In the genomic region with DNA sequence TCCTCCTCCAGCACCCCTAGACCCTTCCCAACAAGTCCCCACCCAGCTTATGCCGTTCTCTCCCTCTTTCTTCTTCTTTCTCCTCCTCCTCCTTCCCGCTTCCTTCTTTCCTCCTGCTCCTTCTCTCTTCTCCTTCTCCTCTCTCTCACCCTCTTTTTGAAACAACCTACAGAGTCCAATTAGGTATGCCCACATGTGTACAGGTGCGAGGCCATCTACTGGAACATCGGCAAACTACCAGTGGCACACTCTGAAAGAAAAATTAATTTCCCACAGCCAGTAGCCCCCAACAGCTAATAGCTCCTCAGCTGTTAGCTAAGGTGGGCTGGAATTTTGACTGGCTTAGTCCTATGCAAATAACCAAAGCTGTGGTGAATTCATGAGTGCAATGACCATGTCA, we compare ENCODE assay signal across 26 mouse cellular contexts.
DNase-seq lines count a peak whose midpoint lies in the region; TF ChIP-seq lines count a peak whose summit lies in the region.
"Had no signal": no experiment of that assay in that cellular context is flagged by ENCODE, and none has a peak within 500 bp of the region (broad histone marks: within the 10 kb centered on the region; RNA-seq: fewer than 3 reads in every experiment).

No protein-coding gene starts in this region.

- peak; percentile 12; the same call in 1 of the 2 replicates for TF ChIP-seq RAD21 in MEL (IDR thresholded peaks at IDR 0.05; ENCODE audit: low read depth, low read length)

- no peak for TF ChIP-seq POLR2A in heart, adult 2 months (IDR thresholded peaks at IDR 0.05; ENCODE audit: insufficient read depth, low read depth, low read length)
- TF ChIP-seq POLR2A in MEL (IDR thresholded peaks at IDR 0.05; ENCODE audit: control insufficient read depth in 1 of 2, insufficient read depth in 1 of 2, low read depth in 1 of 2, low read length in 2 of 2, poor library complexity in 1 of 2): no peak

- whole genome bisulfite sequencing in heart, adult 2 months: 83% methylated on average over 4 of the region's 4 CpGs
- 88% methylated on average over 4 of the region's 4 CpGs for WGBS in embryonic facial prominence, embryonic 10.5 days

- no peak overlapping the region for H3K27ac ChIP-seq in heart, adult 2 months
- no peak overlapping the region for H3K27ac ChIP-seq in left cerebral cortex, adult 2 months
- no peak overlapping the region for H3K27ac ChIP-seq in MEL (ENCODE audit: control insufficient read depth, low read depth, low read length)
- no peak overlapping the region for H3K27ac ChIP-seq in embryonic facial prominence, embryonic 10.5 days (replicated peaks)
- H3K27ac ChIP-seq: forebrain, embryonic 13.5 days; heart, embryonic 13.5 days; hindbrain, embryonic 10.5 days; intestine, embryonic 15.5 days; limb, embryonic 10.5 days; limb, embryonic 15.5 days; liver, embryonic 14.5 days; midbrain, embryonic 12.5 days had no signal

- H3K4me3 ChIP-seq in heart, adult 2 months: no peak overlapping the region
- H3K4me3 ChIP-seq in left cerebral cortex, adult 2 months: no peak overlapping the region
- no peak overlapping the region for H3K4me3 ChIP-seq in MEL (ENCODE audit: control insufficient read depth in 1 of 2, insufficient read depth in 1 of 2, low read depth in 2 of 2, low read length in 2 of 2)
- H3K4me3 ChIP-seq in embryonic facial prominence, embryonic 10.5 days: no peak overlapping the region
- H3K4me3 ChIP-seq: forebrain, embryonic 13.5 days; heart, embryonic 13.5 days; hindbrain, embryonic 10.5 days; intestine, embryonic 15.5 days; limb, embryonic 10.5 days; limb, embryonic 15.5 days; midbrain, embryonic 12.5 days had no signal

- no peak overlapping the region for H3K9ac ChIP-seq in heart, adult 2 months (ENCODE audit: low read depth, low read length)
- H3K9ac ChIP-seq in MEL (ENCODE audit: control insufficient read depth, low read depth, low read length, poor library complexity, severe bottlenecking): no peak overlapping the region
- H3K9ac ChIP-seq: forebrain, embryonic 13.5 days; heart, embryonic 13.5 days; intestine, embryonic 15.5 days; limb, embryonic 15.5 days; liver, embryonic 14.5 days; lung, embryonic 14.5 days; midbrain, embryonic 12.5 days had no signal

- TF ChIP-seq EP300 in heart, adult 2 months (IDR thresholded peaks at IDR 0.05; ENCODE audit: insufficient read depth, low read depth, low read length): no peak
- TF ChIP-seq EP300 in MEL (IDR thresholded peaks at IDR 0.05; ENCODE audit: low read depth in 1 of 2, low read length in 2 of 2): no peak

- H3K27me3 ChIP-seq in heart, adult 2 months (ENCODE audit: control insufficient read depth, insufficient read depth, low read length): no peaks in the 10 kb centered on the region
- no peaks in the 10 kb centered on the region for H3K27me3 ChIP-seq in MEL (ENCODE audit: control insufficient read depth in 1 of 2, insufficient read depth in 2 of 2, low read length in 2 of 2)
- H3K27me3 ChIP-seq in embryonic facial prominence, embryonic 10.5 days (replicated peaks; ENCODE audit: low read depth, poor library complexity, severe bottlenecking): no peaks in the 10 kb centered on the region
- H3K27me3 ChIP-seq: forebrain, embryonic 13.5 days; heart, embryonic 13.5 days; intestine, embryonic 15.5 days; limb, embryonic 15.5 days; midbrain, embryonic 12.5 days had no signal

- peaks cover 23% of the 10 kb centered on the region for H3K36me3 ChIP-seq in heart, adult 2 months (ENCODE audit: control insufficient read depth, insufficient read depth, low read length)
- H3K36me3 ChIP-seq in MEL (ENCODE audit: control insufficient read depth in 1 of 2, insufficient read depth in 2 of 2, low read length in 2 of 2): peaks cover 0 to 4% of the 10 kb centered on the region in 2 experiments; a peak in 2 of 4 replicates
- H3K36me3 ChIP-seq in embryonic facial prominence, embryonic 10.5 days (replicated peaks): no peaks in the 10 kb centered on the region
- H3K36me3 ChIP-seq: hindbrain, embryonic 10.5 days; intestine, embryonic 15.5 days; limb, embryonic 10.5 days; limb, embryonic 15.5 days; midbrain, embryonic 12.5 days had no signal

- H3K4me1 ChIP-seq in heart, adult 2 months (ENCODE audit: control insufficient read depth, insufficient read depth, low read length): peaks cover 8% of the 10 kb centered on the region
- H3K4me1 ChIP-seq in MEL (ENCODE audit: control insufficient read depth in 1 of 2, insufficient read depth in 2 of 2, low read length in 2 of 2): peaks cover 0 to 2% of the 10 kb centered on the region in 2 experiments; a peak in 1 of 4 replicates
- H3K4me1 ChIP-seq in embryonic facial prominence, embryonic 10.5 days: no peaks in the 10 kb centered on the region
- H3K4me1 ChIP-seq: forebrain, embryonic 13.5 days; hindbrain, embryonic 10.5 days; intestine, embryonic 15.5 days; limb, embryonic 10.5 days; limb, embryonic 15.5 days had no signal

- no peaks in the 10 kb centered on the region for H3K9me3 ChIP-seq in MEL (replicated peaks; ENCODE audit: insufficient read depth, low read length)
- no peaks in the 10 kb centered on the region for H3K9me3 ChIP-seq in embryonic facial prominence, embryonic 10.5 days
- H3K9me3 ChIP-seq: forebrain, embryonic 13.5 days; heart, embryonic 13.5 days; hindbrain, embryonic 10.5 days; intestine, embryonic 15.5 days; limb, embryonic 10.5 days; limb, embryonic 15.5 days; midbrain, embryonic 12.5 days had no signal

- no peak for DNase-seq in heart, adult 2 months
- DNase-seq in heart, adult 18-20 months: no peak
- DNase-seq in left cerebral cortex, adult 2 months (ENCODE audit: extremely low spot score in 1 of 2, low spot score in 2 of 2): no peak
- DNase-seq in left cerebral cortex, adult 18-20 months (ENCODE audit: low spot score in 2 of 2): no peak
- peak; percentile 13 for DNase-seq in A20 (ENCODE audit: low read depth, low spot score)
- peak; percentile 18 for DNase-seq in MEL (ENCODE audit: low read depth, low spot score)
- DNase-seq in embryonic facial prominence, embryonic 10.5 days (ENCODE audit: low spot score): no peak
- no peak for DNase-seq in thymus, postnatal 0 days (ENCODE audit: low spot score)
- DNase-seq: adrenal gland, postnatal 10 days; cerebellum, adult 11-12 months; cerebellum, adult 9-11 months; gastrocnemius, postnatal 14 days; heart, postnatal 10 days; kidney, postnatal 25 days; lung, embryonic 14.5 days; retina, postnatal 1 day; right cerebral cortex, postnatal 14 days; thymus, postnatal 14 days had no signal

- H3K79me2 ChIP-seq in heart, adult 2 months (replicated peaks; ENCODE audit: control insufficient read depth, insufficient read depth, low read length): peaks cover 2% of the 10 kb centered on the region; the same call in 1 of the 2 replicates
- no peaks in the 10 kb centered on the region for H3K79me2 ChIP-seq in MEL (ENCODE audit: control insufficient read depth, insufficient read depth, low read length, poor library complexity)

- peak; percentile 14; the same call in 1 of the 2 replicates for TF ChIP-seq CTCF in heart, adult 2 months (IDR thresholded peaks at IDR 0.05)
- peak; percentile 5; the same call in 1 of the 2 replicates for TF ChIP-seq CTCF in left cerebral cortex, adult 2 months (IDR thresholded peaks at IDR 0.05)
- peak in 2 of 3 experiments; percentile 36 to 46; a peak in 5 of 6 replicates for TF ChIP-seq CTCF in MEL (IDR thresholded peaks at IDR 0.05 in 2 of 3, conservative IDR thresholded peaks at IDR 0.05 in 1 of 3; ENCODE audit: control insufficient read depth in 1 of 3, insufficient read depth in 1 of 3, low read depth in 2 of 3, low read length in 3 of 3, poor library complexity in 1 of 3, severe bottlenecking in 1 of 3)

- intact Hi-C loops in heart, adult 2 months (cut with DNase I): no loop called here
- intact Hi-C loops in left cerebral cortex, adult 2 months (cut with DNase I): no loop called here

TF ChIP-seq in MEL, 35 proteins besides CTCF, POLR2A, EP300 and RAD21:
- TF ChIP-seq SMC3 (IDR thresholded peaks at IDR 0.05; ENCODE audit: low read depth, low read length) (peak; percentile 45), UBTF (IDR thresholded peaks at IDR 0.05; ENCODE audit: borderline replicate concordance, insufficient read depth, low read depth, low read length) (no peak)
TF ChIP-seq in MEL: peak in this region for 1.

Comparison
In these comparisons a context has a peak if more than half of its experiments do, and no peak if none do; other contexts are left out.
1. DNase-seq: peak in A20 (single experiment) and MEL (single experiment); none in heart, adult 2 months (0 of 2), heart, adult 18-20 months (0 of 2), left cerebral cortex, adult 2 months (0 of 2), left cerebral cortex, adult 18-20 months (0 of 2), embryonic facial prominence, embryonic 10.5 days (single experiment) and thymus, postnatal 0 days (single experiment).
2. Peak in every context shown above with its lines, with median percentiles within 50 percentile points of each other: CTCF ChIP-seq.